Mouse (Mus musculus): ENCODE results near the gene Rnase2b.
"Not testable (repeated sequence)": the region's sequence is repeated elsewhere in the genome, so short reads cannot be mapped to it uniquely, and the experiment has no call there.

Rnase2b gene

DNA sequence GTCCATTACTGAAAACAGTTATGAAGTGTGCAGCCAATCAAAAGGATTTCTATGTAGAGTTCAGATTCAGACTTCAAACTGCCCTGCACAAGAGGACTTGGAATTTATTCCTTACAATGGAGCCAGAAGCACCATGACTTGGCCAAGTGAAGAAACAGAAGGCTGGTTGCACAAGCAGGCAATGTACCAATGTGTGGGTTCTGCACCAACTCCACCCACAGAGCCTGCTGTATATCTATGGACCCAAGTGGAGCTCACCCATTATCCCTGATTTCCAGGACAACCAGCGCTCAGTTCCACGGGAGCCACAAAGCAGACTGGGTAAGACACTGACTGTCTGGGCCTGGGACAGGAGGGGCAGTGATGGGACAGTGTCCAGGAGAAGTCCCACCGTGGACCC lies at the start of gene Rnase2b:
Gene Rnase2b (plus strand): TSS at position 285 of the 400 bp plus-strand sequence.
- H3K36me3 ChIP-seq (ENCODE audit: insufficient read depth, low read length); H3K4me3 ChIP-seq (replicated peaks; ENCODE audit: low read length); H3K4me1 ChIP-seq (replicated peaks; ENCODE audit: low read depth, low read length); H3K9me3 ChIP-seq (ENCODE audit: low read length); H3K27me3 ChIP-seq (ENCODE audit: insufficient read depth, low read length): not testable (repeated sequence)

DNA sequence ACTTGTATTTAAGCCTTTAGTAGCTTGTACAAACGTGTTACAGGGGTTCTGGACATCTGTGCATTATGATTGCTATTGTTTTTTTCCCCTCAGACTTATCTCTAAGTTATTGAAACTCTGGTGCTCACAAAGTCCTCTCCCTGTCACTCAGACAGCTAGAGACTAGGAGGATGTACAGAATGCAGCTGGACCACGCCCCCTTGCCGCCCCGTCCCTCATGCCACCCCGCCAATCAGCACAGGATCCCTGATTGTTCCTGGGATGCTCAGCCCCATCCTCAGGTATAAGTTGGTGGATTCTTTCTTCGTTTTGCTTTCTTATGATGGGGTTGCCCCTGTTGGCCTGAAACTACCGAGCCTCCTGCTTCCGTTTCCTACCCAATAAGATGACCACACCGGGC lies 48.6 kb upstream of the Rnase2b start:
- H3K4me3 ChIP-seq (replicated peaks; ENCODE audit: low read length): no peak overlapping the region
- TF ChIP-seq CTCF (conservative IDR thresholded peaks at IDR 0.05; ENCODE audit: low read length): no peak
- no peaks in the 10 kb centered on the region for H3K4me1 ChIP-seq (replicated peaks; ENCODE audit: low read depth, low read length)
- peaks cover 7% of the 10 kb centered on the region; the same call in 1 of the 2 replicates for H3K9me3 ChIP-seq (ENCODE audit: low read length)
- no peaks in the 10 kb centered on the region for H3K27me3 ChIP-seq (ENCODE audit: insufficient read depth, low read length)
- no peaks in the 10 kb centered on the region for H3K36me3 ChIP-seq (ENCODE audit: insufficient read depth, low read length)

DNA sequence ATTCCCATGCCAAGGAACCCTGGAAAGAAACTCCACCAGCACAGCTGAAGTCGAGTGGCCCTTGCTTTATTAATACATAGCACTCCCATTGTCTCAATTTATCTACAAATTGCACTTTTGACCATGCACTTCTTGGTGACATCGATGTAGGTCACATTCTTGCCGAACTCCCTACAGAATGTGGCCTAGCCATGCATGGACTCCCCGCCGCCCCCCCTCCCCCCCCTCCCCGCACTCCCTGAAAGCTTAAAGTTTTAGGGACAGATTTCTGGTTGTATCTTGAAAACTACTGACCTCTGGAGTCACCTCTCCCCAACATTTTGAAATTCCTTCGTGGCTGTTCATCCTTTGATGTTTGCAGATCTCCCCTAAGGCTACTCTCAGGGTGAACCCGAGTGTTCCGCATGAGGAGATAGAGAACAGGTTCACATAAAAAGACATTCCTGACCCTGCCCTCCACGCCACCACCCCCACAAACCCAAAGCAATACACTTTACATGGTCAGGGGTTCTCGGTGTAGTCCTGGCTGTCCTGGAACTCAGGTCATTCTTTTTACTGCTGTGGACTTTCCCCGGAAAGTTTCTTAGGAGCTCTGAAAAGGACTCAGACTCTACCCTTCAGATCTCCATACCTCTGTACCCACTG lies 48.0 kb upstream of the Rnase2b start, which contains the start of gene Eddm3b:
Gene Eddm3b (plus strand): TSS at position 511 of the 645 bp plus-strand sequence.
- Histone ChIP-seq H3K27me3 (ENCODE audit: insufficient read depth, low read length) (no peaks in the 10 kb centered on the region), H3K4me1 (replicated peaks; ENCODE audit: low read depth, low read length) (no peaks in the 10 kb centered on the region), H3K4me3 (replicated peaks; ENCODE audit: low read length) (no peak within 1 kb of the TSS), H3K9me3 (ENCODE audit: low read length) (peaks cover 7% of the 10 kb centered on the region; the same call in 1 of the 2 replicates), H3K36me3 (ENCODE audit: insufficient read depth, low read length) (no peaks in the 10 kb centered on the region)
- TF ChIP-seq NANOG (IDR thresholded peaks at IDR 0.05; ENCODE audit: borderline replicate concordance, low read length) (no peak), CTCF (conservative IDR thresholded peaks at IDR 0.05; ENCODE audit: low read length) (no peak), POU5F1 (IDR thresholded peaks at IDR 0.05; ENCODE audit: borderline replicate concordance, low read length) (no peak)

DNA sequence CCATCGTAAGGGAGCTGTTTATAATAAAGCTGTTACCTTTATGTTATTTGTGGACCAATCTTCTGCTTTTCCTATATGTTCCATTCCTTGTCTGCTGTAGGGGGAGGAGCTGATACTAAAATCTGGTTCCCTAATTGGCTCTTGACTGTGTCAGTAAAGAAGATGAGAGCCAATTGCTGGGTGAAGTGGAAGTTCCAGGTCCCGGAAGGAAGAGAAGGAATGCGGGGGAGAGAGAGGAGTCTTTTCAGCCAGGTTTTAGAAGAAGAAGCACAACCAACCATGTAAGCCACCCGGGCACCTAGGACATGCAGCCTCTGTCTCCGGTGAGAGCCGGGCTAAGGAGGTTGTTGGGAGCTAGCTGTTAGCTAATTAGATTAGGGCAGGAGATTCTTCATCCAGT lies 36.4 kb upstream of the Rnase2b start:
- no peaks in the 10 kb centered on the region for H3K9me3 ChIP-seq (ENCODE audit: low read length)
- H3K4me1 ChIP-seq (replicated peaks; ENCODE audit: low read depth, low read length): peaks cover 7% of the 10 kb centered on the region
- no peaks in the 10 kb centered on the region for H3K27me3 ChIP-seq (ENCODE audit: insufficient read depth, low read length)
- TF ChIP-seq CTCF (conservative IDR thresholded peaks at IDR 0.05; ENCODE audit: low read length) (no peak), NANOG (IDR thresholded peaks at IDR 0.05; ENCODE audit: borderline replicate concordance, low read length) (no peak), POU5F1 (IDR thresholded peaks at IDR 0.05; ENCODE audit: borderline replicate concordance, low read length) (no peak)
- H3K4me3 ChIP-seq (replicated peaks; ENCODE audit: low read length): no peak overlapping the region
- no peaks in the 10 kb centered on the region for H3K36me3 ChIP-seq (ENCODE audit: insufficient read depth, low read length)

DNA sequence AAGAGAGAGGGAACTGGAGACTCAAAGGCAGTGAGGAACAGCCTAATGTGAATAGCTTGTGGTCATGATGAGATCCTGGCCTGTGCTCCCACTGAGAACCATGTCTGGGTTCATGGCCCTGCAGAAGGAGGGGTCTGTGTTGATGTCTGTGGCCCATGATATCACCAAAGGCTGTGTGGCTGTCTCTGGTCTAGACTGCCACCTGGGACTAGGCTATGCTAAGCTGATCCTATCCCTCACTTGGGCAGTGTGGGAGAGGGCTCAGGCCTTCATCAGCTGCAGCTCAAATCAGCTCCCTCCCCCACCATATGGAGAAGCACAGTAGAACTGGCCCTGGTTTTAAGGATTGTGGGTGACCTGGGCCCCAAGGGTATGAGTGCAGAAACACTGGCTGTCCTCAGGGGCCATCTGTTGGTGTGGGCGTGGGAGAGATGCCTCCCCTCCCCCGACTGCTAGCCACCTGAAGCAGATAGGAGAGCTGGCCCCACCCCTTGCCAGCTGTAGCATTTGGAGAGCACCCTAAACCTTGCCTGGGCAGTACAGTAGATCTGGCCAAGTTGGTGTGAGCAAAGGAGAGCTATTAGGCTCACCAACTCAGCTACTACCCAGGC lies 34.3 kb upstream of the Rnase2b start:
- H3K27me3 ChIP-seq (ENCODE audit: insufficient read depth, low read length): no peaks in the 10 kb centered on the region
- TF ChIP-seq CTCF (conservative IDR thresholded peaks at IDR 0.05; ENCODE audit: low read length): no peak
- H3K4me1 ChIP-seq (replicated peaks; ENCODE audit: low read depth, low read length): peaks cover 23% of the 10 kb centered on the region
- H3K4me3 ChIP-seq (replicated peaks; ENCODE audit: low read length): no peak overlapping the region
- H3K36me3 ChIP-seq (ENCODE audit: insufficient read depth, low read length): no peaks in the 10 kb centered on the region
- no peaks in the 10 kb centered on the region for H3K9me3 ChIP-seq (ENCODE audit: low read length)

DNA sequence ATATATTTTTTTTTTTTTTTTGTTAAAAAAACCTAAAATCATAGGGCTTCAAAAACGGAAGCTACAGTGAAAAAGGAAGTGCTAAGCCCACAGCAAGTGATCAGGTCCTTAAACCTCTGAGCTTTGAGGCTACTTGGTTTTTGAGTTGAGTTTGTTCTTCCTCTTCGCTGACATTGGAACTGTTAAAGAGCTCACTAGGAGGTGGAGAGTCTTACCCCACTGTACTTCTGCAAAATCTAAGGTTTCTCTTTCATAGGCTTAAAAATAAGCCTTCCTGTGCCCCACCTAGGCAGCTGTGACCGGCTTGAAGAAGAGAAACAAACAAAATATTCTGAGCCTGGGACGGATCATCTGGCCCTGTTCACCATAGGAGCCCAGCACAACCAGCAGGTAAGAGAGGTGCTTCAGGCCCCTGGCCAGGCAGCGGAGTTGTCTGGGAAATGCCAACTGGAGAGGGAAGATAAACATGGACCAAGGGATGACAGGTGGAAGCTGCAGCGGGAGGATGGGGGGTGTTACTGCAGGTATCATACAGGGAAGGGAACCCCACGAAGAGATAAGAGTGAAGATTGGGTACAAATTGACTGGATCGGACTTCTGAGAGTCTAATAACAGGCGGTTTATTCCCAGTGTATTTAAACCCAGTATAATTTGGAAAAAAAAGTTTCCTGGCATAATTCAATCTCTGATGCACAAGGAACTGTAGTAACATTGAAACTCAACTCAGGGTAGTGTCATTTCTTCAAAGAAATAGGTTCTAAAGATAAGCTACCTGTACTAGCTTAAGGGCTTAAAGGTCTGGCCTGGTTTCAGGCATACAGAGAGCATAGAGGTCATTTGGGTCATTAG lies 33.1 kb upstream of the Rnase2b start:
- Histone ChIP-seq H3K4me3 (replicated peaks; ENCODE audit: low read length) (no peak overlapping the region), H3K9me3 (ENCODE audit: low read length) (no peaks in the 10 kb centered on the region), H3K27me3 (ENCODE audit: insufficient read depth, low read length) (no peaks in the 10 kb centered on the region), H3K4me1 (replicated peaks; ENCODE audit: low read depth, low read length) (peaks cover 23% of the 10 kb centered on the region), H3K36me3 (ENCODE audit: insufficient read depth, low read length) (no peaks in the 10 kb centered on the region)
- no peak for TF ChIP-seq POU5F1 (IDR thresholded peaks at IDR 0.05; ENCODE audit: borderline replicate concordance, low read length)
- no peak for TF ChIP-seq CTCF (conservative IDR thresholded peaks at IDR 0.05; ENCODE audit: low read length)
- TF ChIP-seq NANOG (IDR thresholded peaks at IDR 0.05; ENCODE audit: borderline replicate concordance, low read length): no peak

DNA sequence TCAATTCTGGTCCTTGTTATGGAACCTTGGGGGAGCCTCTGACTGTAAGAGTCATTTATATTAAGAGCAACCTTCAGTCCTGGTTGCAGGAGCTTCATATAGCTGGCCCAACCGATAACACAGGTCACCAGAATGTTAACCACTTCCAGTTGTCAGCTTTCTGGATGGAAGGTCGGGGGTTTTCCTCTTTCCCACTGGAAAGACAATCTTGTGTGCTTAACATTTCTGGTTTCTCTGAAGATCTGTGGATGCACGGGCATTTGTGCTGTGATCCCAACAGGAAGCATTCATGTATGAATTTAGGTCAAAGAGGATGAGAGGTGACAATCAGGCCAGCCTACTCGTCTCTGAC lies 32.5 kb upstream of the Rnase2b start:
- Histone ChIP-seq H3K4me1 (replicated peaks; ENCODE audit: low read depth, low read length) (peaks cover 23% of the 10 kb centered on the region), H3K27me3 (ENCODE audit: insufficient read depth, low read length) (no peaks in the 10 kb centered on the region), H3K9me3 (ENCODE audit: low read length) (no peaks in the 10 kb centered on the region), H3K36me3 (ENCODE audit: insufficient read depth, low read length) (no peaks in the 10 kb centered on the region), H3K4me3 (replicated peaks; ENCODE audit: low read length) (no peak overlapping the region)
- no peak for TF ChIP-seq NANOG (IDR thresholded peaks at IDR 0.05; ENCODE audit: borderline replicate concordance, low read length)
- TF ChIP-seq POU5F1 (IDR thresholded peaks at IDR 0.05; ENCODE audit: borderline replicate concordance, low read length): no peak
- no peak for TF ChIP-seq CTCF (conservative IDR thresholded peaks at IDR 0.05; ENCODE audit: low read length)

DNA sequence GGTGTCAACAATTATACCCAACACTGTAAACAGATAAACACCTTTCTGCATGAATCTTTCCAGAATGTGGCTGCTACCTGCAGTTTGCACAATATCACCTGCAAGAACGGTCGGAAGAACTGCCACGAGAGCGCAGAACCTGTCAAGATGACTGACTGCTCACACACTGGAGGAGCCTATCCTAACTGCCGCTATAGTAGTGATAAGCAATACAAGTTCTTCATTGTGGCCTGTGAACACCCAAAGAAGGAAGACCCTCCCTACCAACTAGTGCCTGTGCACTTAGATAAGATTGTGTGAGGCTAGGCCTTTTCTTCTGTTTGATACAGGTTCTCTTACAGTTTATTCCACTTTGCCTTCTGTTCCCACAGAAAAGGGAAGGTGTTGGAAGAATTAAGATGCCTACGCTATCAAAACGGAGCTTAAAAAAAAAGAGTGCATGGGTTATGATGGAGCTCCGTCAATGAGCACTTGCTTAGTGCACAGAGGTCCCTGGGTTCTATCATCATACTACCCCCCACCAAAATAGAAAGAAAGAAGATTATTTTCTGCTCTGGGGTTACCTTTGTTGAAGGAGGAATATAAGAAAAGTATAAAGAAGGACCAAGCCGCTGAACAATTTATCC lies 31.6 kb upstream of the Rnase2b start:
- H3K27me3 ChIP-seq (ENCODE audit: insufficient read depth, low read length): no peaks in the 10 kb centered on the region
- no peaks in the 10 kb centered on the region for H3K36me3 ChIP-seq (ENCODE audit: insufficient read depth, low read length)
- TF ChIP-seq NANOG (IDR thresholded peaks at IDR 0.05; ENCODE audit: borderline replicate concordance, low read length): no peak
- no peak for TF ChIP-seq CTCF (conservative IDR thresholded peaks at IDR 0.05; ENCODE audit: low read length)
- no peak for TF ChIP-seq POU5F1 (IDR thresholded peaks at IDR 0.05; ENCODE audit: borderline replicate concordance, low read length)
- peaks cover 23% of the 10 kb centered on the region for H3K4me1 ChIP-seq (replicated peaks; ENCODE audit: low read depth, low read length)
- no peak overlapping the region for H3K4me3 ChIP-seq (replicated peaks; ENCODE audit: low read length)
- H3K9me3 ChIP-seq (ENCODE audit: low read length): no peaks in the 10 kb centered on the region

Measured in E14TG2a.4 (cell line).